Mouse (Mus musculus): ENCODE data around the gene Rab1b. TPM values are rescaled to one million over a fixed set of nuclear protein-coding genes. Genes with fewer than 3 reads are reported as not detected.
A peak's percentile ranks its signal among the peaks of the same experiment; 100 is the strongest.
"Not testable (repeated sequence)": the region's sequence is repeated elsewhere in the genome, so short reads cannot be mapped to it uniquely, and the experiment has no call there.

Rab1b gene
- 239 and 241 TPM in 2 replicates for polyA plus RNA-seq (2015; fragmentation: Nextera tagmentation; extraction: Ambion mirVana)

GRCm38 (mm10) chr19:5106731-5107191 is at the start of gene Rab1b:
TSS of gene Rab1b (minus strand) at chr19:5107072.
- peak within 1 kb of the TSS; percentile 96 for H3K27ac ChIP-seq (ENCODE audit: low read length)
- peak within 1 kb of the TSS; percentile 94 for H3K9ac ChIP-seq (replicated peaks; ENCODE audit: low read depth, low read length)
- H3K9me3 ChIP-seq (ENCODE audit: control insufficient read depth, low read length), result no peaks in the 10 kb centered on the region
- peak; percentile 97 for ATAC-seq
- H3K36me3 ChIP-seq (ENCODE audit: control insufficient read depth, insufficient read depth), result peaks cover 34% of the 10 kb centered on the region
- H3K4me2 ChIP-seq (ENCODE audit: low read length), result peak within 1 kb of the TSS; percentile 82
- peak within 1 kb of the TSS; percentile 85 for H3K4me3 ChIP-seq (replicated peaks; ENCODE audit: low read length)
- H3K27me3 ChIP-seq (replicated peaks; ENCODE audit: control insufficient read depth, insufficient read depth, low read length), result no peaks in the 10 kb centered on the region
- H3K4me1 ChIP-seq (replicated peaks; ENCODE audit: control insufficient read depth, insufficient read depth, low read length), result peaks cover 14% of the 10 kb centered on the region
- WGBS, result under 1% methylated on average over 45 of the region's 46 CpGs

GRCm38 (mm10) chr19:5152261-5152660 is 45.4 kb upstream of the Rab1b start:
- Histone ChIP-seq H3K27ac (ENCODE audit: low read length) (no peak overlapping the region; the same call in 1 of the 2 replicates), H3K9me3 (ENCODE audit: control insufficient read depth, low read length) (no peaks in the 10 kb centered on the region)
- 88% methylated on average over 6 of the region's 6 CpGs for WGBS

GRCm38 (mm10) chr19:5151741-5152140 is 44.9 kb upstream of the Rab1b start:
- H3K27me3 ChIP-seq (replicated peaks; ENCODE audit: control insufficient read depth, insufficient read depth, low read length), result no peaks in the 10 kb centered on the region
- 87% methylated on average over 5 of the region's 5 CpGs for WGBS
- no peak overlapping the region for H3K4me2 ChIP-seq (ENCODE audit: low read length)
- no peaks in the 10 kb centered on the region for H3K4me1 ChIP-seq (replicated peaks; ENCODE audit: control insufficient read depth, insufficient read depth, low read length)
- H3K4me3 ChIP-seq (replicated peaks; ENCODE audit: low read length), result no peak overlapping the region
- H3K36me3 ChIP-seq (ENCODE audit: control insufficient read depth, insufficient read depth), result 0 out of 2 replicates have a peak, but pooled peaks cover 8% of the 10 kb centered on the region
- H3K9ac ChIP-seq (replicated peaks; ENCODE audit: low read depth, low read length), result no peak overlapping the region
- no peak for ATAC-seq
- peak overlapping the region; percentile 23; the same call in 1 of the 2 replicates for H3K27ac ChIP-seq (ENCODE audit: low read length)
- no peaks in the 10 kb centered on the region for H3K9me3 ChIP-seq (ENCODE audit: control insufficient read depth, low read length)

More at GRCm38 (mm10) chr19:5152261-5152660, 45.4 kb upstream of the Rab1b start:
- Histone ChIP-seq H3K4me2 (ENCODE audit: low read length) (no peak overlapping the region), H3K4me3 (replicated peaks; ENCODE audit: low read length) (no peak overlapping the region), H3K36me3 (ENCODE audit: control insufficient read depth, insufficient read depth) (0 out of 2 replicates have a peak, but pooled peaks cover 7% of the 10 kb centered on the region), H3K27me3 (replicated peaks; ENCODE audit: control insufficient read depth, insufficient read depth, low read length) (no peaks in the 10 kb centered on the region), H3K4me1 (replicated peaks; ENCODE audit: control insufficient read depth, insufficient read depth, low read length) (no peaks in the 10 kb centered on the region), H3K9ac (replicated peaks; ENCODE audit: low read depth, low read length) (no peak overlapping the region)
- no peak for ATAC-seq

GRCm38 (mm10) chr19:5151331-5151730 is 44.5 kb upstream of the Rab1b start:
- ATAC-seq, result peak; percentile 54; the same call in 1 of the 2 replicates
- H3K36me3 ChIP-seq (ENCODE audit: control insufficient read depth, insufficient read depth), result 0 out of 2 replicates have a peak, but pooled peaks cover 9% of the 10 kb centered on the region
- no peaks in the 10 kb centered on the region for H3K4me1 ChIP-seq (replicated peaks; ENCODE audit: control insufficient read depth, insufficient read depth, low read length)
- no peak overlapping the region for H3K4me3 ChIP-seq (replicated peaks; ENCODE audit: low read length)
- H3K9me3 ChIP-seq (ENCODE audit: control insufficient read depth, low read length), result no peaks in the 10 kb centered on the region
- WGBS, result 32% methylated on average over 3 of the region's 3 CpGs
- H3K4me2 ChIP-seq (ENCODE audit: low read length), result no peak overlapping the region
- no peaks in the 10 kb centered on the region for H3K27me3 ChIP-seq (replicated peaks; ENCODE audit: control insufficient read depth, insufficient read depth, low read length)
- no peak overlapping the region for H3K9ac ChIP-seq (replicated peaks; ENCODE audit: low read depth, low read length)
- no peak overlapping the region for H3K27ac ChIP-seq (ENCODE audit: low read length)

- WGBS, result 91% methylated on average over 6 of the region's 6 CpGs
- Histone ChIP-seq H3K27me3 (replicated peaks; ENCODE audit: control insufficient read depth, insufficient read depth, low read length) (no peaks in the 10 kb centered on the region), H3K9ac (replicated peaks; ENCODE audit: low read depth, low read length) (no peak overlapping the region), H3K9me3 (ENCODE audit: control insufficient read depth, low read length) (no peaks in the 10 kb centered on the region), H3K4me1 (replicated peaks; ENCODE audit: control insufficient read depth, insufficient read depth, low read length) (no peaks in the 10 kb centered on the region), H3K4me2 (ENCODE audit: low read length) (no peak overlapping the region), H3K4me3 (replicated peaks; ENCODE audit: low read length) (no peak overlapping the region), H3K27ac (ENCODE audit: low read length) (no peak overlapping the region), H3K36me3 (ENCODE audit: control insufficient read depth, insufficient read depth) (peaks cover 11% of the 10 kb centered on the region; the same call in 1 of the 2 replicates)
- no peak for ATAC-seq
Observed at GRCm38 (mm10) chr19:5150358-5150757, 43.5 kb upstream of the Rab1b start.

GRCm38 (mm10) chr19:5149041-5149440 is 42.2 kb upstream of the Rab1b start:
- not testable (repeated sequence) for H3K9me3 ChIP-seq (ENCODE audit: control insufficient read depth, low read length); H3K4me2 ChIP-seq (ENCODE audit: low read length); H3K27ac ChIP-seq (ENCODE audit: low read length); H3K27me3 ChIP-seq (replicated peaks; ENCODE audit: control insufficient read depth, insufficient read depth, low read length); H3K36me3 ChIP-seq (ENCODE audit: control insufficient read depth, insufficient read depth); H3K4me1 ChIP-seq (replicated peaks; ENCODE audit: control insufficient read depth, insufficient read depth, low read length); H3K4me3 ChIP-seq (replicated peaks; ENCODE audit: low read length); ATAC-seq; H3K9ac ChIP-seq (replicated peaks; ENCODE audit: low read depth, low read length)
- WGBS, result 100% methylated on average over 4 of the region's 6 CpGs

- H3K36me3 ChIP-seq (ENCODE audit: control insufficient read depth, insufficient read depth), result no peaks in the 10 kb centered on the region; the same call in 1 of the 2 replicates
- H3K27me3 ChIP-seq (replicated peaks; ENCODE audit: control insufficient read depth, insufficient read depth, low read length), result no peaks in the 10 kb centered on the region
- H3K4me3 ChIP-seq (replicated peaks; ENCODE audit: low read length), result no peak overlapping the region
- no peak overlapping the region for H3K4me2 ChIP-seq (ENCODE audit: low read length)
- WGBS, result 0% methylated on average over 2 of the region's 2 CpGs
- no peaks in the 10 kb centered on the region for H3K9me3 ChIP-seq (ENCODE audit: control insufficient read depth, low read length)
- no peak overlapping the region for H3K27ac ChIP-seq (ENCODE audit: low read length)
- no peaks in the 10 kb centered on the region for H3K4me1 ChIP-seq (replicated peaks; ENCODE audit: control insufficient read depth, insufficient read depth, low read length)
- peak; percentile 20; the same call in 1 of the 2 replicates for ATAC-seq
- no peak overlapping the region for H3K9ac ChIP-seq (replicated peaks; ENCODE audit: low read depth, low read length)
Observed at GRCm38 (mm10) chr19:5139640-5140039, 32.8 kb upstream of the Rab1b start.

- H3K4me3 ChIP-seq (replicated peaks; ENCODE audit: low read length), result no peak overlapping the region
- no peak overlapping the region for H3K9ac ChIP-seq (replicated peaks; ENCODE audit: low read depth, low read length)
- no peaks in the 10 kb centered on the region for H3K9me3 ChIP-seq (ENCODE audit: control insufficient read depth, low read length)
- no peak overlapping the region for H3K4me2 ChIP-seq (ENCODE audit: low read length)
- ATAC-seq, result no peak
- WGBS, result 80% methylated on average over 4 of the region's 4 CpGs
- no peaks in the 10 kb centered on the region for H3K4me1 ChIP-seq (replicated peaks; ENCODE audit: control insufficient read depth, insufficient read depth, low read length)
- no peaks in the 10 kb centered on the region for H3K27me3 ChIP-seq (replicated peaks; ENCODE audit: control insufficient read depth, insufficient read depth, low read length)
- no peaks in the 10 kb centered on the region for H3K36me3 ChIP-seq (ENCODE audit: control insufficient read depth, insufficient read depth)
- H3K27ac ChIP-seq (ENCODE audit: low read length), result no peak overlapping the region
Observed at GRCm38 (mm10) chr19:5131237-5131636, 24.4 kb upstream of the Rab1b start.

- Histone ChIP-seq H3K4me1 (replicated peaks; ENCODE audit: control insufficient read depth, insufficient read depth, low read length) (no peaks in the 10 kb centered on the region), H3K9me3 (ENCODE audit: control insufficient read depth, low read length) (no peaks in the 10 kb centered on the region), H3K4me2 (ENCODE audit: low read length) (no peak overlapping the region), H3K27ac (ENCODE audit: low read length) (no peak overlapping the region), H3K27me3 (replicated peaks; ENCODE audit: control insufficient read depth, insufficient read depth, low read length) (no peaks in the 10 kb centered on the region), H3K9ac (replicated peaks; ENCODE audit: low read depth, low read length) (no peak overlapping the region), H3K36me3 (ENCODE audit: control insufficient read depth, insufficient read depth) (no peaks in the 10 kb centered on the region), H3K4me3 (replicated peaks; ENCODE audit: low read length) (no peak overlapping the region)
- no peak for ATAC-seq
- WGBS, result 25% methylated on average over 1 of the region's 1 CpGs
Observed at GRCm38 (mm10) chr19:5129770-5130169, 22.9 kb upstream of the Rab1b start.
